Mouse (Mus musculus) lung, adult 18-20 months (tissue): ENCODE data around the gene Epc2.

Experiments
- DNase-seq, 2 experiments: peaks; one replicate each; pipeline ENCODE4 v3.0.0; 2022; ENCODE audit warnings: mixed read lengths in 2 of 2

Epc2 gene

DNA sequence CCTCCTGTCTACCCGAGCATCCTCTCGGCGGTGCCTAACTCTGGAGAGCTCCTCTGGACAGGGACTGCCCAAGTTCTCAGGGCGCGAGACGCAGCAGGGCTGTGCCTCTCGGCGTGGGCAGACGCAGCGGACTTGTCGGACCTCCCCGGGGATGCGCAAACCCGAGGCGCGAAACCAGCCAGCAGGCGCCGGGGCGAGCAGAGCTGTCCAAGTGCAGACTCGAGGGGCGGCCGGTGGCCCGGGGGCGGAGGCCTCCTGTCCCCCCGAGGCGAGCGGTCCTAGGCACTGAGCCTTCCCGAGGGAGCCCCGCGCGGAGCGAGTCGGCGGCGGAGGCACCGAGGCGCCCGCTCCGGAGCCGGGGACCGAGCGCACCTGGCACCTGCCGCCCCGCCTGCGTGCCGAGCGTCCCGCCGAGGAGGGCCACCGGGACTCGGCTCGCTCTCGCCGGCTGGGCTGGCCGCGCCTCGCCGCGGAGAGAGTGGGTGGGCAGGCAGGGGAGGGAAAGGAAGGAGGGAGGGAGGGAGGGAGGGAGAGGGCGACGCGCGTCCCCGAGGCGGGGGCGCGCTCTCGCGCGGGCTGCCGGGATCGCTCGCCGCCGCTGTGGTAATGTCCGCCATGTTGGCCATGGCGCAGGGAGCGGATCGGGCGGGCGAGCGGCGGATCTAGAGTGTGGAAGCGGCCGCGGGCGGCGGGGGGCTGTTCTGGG is at the start of gene Epc2:
Gene Epc2, plus strand, starts transcription at position 556 of the 706 bp plus-strand sequence.
- peak; percentile 80 to 81 for DNase-seq

DNA sequence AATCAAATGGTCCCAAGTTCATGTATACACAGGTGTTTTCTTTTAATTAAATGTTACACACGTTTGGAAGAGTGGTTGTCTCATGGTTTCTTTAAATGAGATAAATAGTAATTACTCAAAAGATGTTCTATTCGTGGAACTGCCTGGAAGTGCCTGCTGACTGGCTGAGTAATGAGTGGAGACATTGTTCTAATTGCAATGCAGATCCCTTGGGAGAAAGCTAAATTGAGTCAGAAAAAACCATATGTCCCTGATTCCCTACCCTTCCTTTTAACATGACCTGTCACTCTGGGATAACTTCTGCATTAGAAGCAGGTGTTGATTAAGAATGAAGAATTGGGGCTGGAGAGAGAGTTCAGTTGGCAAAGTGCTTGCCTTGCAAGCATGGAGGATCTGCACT is 45.3 kb upstream of the Epc2 start:
- DNase-seq: no peak

DNA sequence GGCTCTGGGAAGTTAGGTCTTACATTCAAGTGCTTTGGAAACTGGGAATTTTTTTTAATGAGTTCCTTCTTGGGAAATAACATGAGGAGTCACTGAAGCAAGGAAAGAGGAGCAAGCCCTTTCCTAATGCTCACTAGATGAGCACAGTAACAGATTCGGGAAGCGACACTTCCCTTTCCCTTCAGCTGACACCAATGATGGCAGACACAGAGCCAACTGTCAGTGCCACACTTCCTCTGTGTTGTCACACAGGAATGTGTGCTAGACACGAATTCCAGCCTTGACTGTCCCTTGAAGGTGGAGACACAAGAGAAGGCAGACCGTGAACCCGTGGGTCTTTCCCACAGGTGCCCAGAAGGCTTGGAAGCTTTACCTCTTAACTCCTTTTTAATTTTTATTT is 39.6 kb upstream of the Epc2 start:
- DNase-seq: no peak

DNA sequence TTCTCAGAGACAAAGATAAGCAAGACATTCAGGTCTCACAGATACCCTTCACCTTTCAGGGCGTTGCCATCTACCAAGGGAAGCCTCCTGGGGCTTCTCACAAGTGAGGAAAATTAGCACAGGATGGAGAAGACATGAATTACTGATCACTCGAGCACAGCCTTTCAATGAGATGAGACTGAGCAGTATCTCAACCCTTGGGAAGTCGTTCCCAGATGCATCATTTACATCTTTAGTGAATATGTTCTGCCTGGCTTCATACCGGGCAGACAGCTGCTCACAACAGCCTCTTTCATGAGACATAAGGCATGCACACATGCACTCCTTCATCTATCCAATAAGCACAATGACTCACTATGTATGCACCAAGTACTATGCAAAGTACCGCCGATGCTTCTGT is 38.7 kb upstream of the Epc2 start:
- no peak for DNase-seq

DNA sequence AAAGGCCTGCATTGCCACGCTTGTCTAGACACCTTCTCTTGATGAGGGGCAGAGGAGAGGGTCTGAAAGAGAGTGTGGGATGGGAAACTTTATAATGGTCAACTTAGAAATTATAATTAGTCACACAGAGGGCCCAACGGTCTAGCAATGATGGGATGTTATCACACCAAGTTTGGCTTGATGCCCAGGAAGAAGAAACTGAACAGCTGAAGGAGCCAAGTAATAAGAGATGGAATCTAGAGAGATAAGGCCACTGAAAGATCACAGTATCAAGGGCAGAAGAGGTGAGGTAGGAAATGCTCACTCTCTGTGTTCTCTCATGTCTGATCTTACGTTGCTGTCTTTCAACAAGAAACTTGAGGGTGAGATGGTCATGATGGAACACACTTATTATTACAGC is 35.4 kb upstream of the Epc2 start:
- DNase-seq: no peak

DNA sequence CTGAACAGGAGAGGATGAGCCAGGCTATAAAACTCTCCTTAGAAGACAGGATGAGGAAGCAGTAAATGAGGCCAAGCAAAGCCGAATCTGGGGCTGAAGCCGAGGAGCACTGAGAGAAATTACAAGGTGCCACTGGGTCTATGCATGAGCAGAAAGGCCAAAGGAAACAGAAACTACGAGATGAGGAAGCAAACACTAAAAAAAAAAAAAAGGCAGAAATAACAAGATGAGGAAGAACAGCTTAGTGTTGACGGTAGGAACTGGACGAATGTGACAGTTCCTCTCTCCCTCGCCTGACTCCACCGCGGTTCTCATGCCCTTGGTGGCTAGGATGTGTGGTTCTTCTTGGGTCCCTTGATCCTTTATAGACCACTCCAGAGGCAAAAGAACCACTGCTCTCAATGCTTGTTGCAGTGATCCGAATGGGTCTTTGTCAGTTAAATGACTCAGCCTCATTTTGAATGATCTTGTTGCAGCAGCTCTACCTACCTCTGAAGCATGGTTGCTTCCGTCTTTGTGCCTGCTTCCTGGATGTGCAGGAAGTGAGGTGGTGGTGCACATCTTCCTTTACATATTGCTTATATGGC is 34.2 kb upstream of the Epc2 start:
- peak; percentile 5 to 12 for DNase-seq

DNA sequence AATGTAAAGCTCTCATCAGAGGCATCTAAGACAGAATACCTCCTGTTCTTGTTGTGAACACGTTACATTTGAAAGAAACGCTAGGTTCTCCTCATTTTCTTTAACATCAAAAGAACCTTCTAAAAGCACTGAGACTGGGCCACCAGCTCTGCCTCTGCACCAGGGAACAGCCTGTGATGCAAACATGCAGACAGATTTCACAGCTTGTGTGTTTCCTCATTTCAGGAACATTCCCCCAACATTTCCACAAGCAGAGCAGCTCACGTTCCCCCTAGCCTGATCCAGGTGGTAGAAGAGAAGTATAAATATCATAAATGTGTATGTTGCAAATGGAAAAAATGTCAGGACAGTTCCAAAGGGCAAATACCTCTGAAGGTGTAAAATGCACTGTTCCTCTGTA is 30.9 kb upstream of the Epc2 start:
- DNase-seq: no peak

DNA sequence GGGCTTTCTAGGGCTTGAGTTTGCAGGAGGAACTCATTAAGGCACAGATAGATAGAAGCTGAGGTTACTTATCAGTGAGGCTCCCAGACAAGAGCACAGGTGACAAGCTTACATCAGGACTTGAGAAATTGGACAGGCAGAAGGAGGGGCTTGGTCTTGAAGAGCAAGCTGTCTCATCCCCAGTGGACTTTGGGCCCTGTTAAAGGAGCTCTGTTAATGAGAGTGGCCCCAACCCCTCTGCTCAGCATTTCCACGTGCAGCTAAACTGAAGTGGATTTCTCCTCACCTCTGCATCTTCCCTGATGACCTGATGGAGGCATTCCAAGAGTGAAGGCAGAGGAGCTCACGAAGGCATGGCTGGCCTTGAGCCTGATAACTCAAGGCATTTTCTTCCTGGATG is 27.4 kb upstream of the Epc2 start:
- DNase-seq: no peak

DNA sequence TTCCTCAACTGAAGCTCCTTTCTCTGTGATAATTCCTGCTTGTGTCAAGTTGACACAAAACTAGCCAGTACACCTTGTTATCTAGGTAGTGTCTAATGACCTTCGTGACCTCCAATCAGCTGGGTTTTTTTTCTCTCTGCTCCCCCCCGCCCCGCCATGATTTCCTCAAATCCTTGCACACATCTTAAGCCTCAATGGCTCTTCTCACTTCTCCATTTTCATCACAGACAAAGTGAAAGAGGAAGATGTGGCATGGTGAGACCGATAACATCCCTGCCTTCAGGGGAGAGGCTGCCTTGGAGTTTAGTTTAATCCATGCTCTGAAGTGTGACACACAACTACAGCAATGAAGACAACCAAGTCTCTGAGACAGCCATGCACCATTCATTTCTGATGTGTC is 26.5 kb upstream of the Epc2 start:
- DNase-seq: no peak

DNA sequence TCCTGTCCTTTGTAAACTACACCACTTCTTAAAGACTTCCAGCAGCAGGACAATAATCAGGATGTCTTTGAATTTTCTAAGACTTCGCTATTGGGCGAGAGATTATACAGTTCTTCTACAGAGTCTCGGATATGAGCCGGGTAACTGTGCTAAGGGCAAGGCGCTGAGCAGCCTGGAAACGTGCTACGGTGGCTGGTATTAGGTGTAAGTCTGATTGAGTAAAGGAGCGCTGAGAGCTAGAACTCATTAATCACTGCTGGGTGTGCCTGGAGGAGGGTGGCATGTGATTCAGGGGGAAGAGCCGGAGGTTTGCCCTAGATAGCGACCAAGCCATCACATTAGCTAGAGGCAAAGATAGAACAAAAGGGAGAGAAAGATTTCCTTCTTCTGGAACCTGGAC is 25.1 kb upstream of the Epc2 start:
- no peak for DNase-seq

DNA sequence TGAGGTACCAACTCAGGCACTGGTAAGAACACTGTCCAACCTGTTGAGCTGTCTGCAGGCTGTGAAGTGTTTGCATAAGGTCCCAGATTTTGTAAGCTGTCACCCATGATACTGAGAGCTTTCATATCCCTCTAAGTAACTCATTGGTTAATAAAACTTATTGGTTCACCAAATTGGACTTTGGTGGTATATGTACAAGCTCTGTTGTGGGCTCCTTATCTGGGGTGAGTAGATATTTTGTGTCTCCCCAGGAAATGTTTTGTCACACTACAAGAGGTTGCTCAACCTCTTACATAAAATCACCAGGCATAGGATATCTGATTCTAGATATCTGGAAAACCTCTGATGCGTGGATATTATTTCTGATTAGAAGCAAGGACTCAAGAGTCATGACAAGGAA is 20.3 kb upstream of the Epc2 start:
- no peak for DNase-seq

DNA sequence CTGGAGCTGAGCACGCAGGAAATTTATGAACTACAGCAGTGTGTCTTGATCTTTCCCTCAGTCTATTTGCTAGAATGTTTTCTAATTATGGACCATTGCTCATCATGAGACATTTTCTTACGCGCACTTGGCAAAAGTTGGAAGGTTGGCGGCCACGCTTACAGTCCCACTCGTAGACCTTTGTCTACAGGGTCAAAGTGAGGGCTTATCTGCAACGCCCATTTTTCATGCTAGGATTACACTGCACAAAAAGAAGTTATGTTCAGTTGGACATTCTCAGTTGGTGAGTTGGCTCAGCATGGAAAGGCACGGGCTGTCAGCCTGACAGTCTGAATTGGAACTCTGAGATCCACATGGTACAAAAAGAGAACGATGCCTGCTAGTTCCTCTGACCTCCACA is 18.1 kb upstream of the Epc2 start:
- DNase-seq: no peak

DNA sequence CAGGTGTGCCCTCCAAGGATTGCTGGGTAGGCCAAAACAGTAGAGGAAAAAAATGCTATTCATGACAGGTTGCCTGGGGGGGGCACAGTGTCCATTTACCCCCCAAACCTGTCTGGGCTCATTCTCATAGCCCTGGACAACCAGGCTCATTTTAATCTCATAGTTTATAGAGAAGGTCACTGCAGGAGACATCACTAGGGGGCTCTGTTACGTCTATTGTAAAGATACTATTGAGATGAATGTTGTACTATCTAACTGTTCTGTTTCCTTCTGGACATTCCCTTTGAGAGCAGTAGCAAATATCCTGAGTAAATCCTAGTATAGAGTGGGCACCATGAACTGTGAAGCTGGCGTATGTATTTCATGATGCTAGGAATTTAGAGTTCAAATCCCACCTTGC is 5.0 kb upstream of the Epc2 start:
- DNase-seq: no peak

DNA sequence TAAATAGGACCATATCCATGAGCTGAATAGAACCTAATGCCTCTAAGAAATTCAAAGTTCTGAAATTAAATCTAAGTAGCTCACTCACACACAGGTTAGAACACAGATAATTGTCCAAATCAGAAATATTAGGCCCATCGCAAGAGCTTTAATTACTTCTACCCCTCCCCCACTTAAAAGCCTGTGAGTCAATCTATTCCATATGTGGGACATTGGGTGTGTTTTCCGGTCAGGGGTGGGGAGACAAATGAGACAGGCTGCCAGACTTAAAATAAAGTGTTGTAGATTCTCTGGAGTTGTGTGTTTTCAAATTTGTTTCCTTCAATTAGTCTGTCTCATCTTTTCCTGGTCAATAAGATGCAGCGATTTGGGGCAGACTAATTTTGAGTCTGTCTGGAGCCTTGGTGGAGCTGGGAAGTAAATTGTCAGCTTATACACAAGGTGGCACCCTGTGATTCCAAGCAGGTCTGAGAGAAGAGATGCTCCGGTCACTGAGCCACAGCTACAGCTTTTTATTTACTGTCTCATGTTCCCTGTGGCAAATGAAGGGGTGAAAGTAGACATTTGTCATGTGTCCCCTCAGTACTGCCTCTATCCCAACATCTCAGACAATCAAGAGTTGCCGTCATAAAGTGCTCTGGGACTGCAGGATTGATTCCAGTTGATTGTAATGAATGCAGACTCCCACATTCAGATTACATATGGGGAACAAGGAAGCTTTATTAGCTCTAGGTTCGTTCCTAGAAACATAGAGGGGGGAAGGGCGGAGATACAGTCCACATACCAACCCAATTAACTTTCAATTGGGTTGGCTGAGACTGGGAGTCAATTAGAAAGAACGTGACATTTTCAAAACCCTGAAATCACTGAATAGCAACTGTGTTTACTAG is 3.5 kb upstream of the Epc2 start:
- no peak for DNase-seq

DNA sequence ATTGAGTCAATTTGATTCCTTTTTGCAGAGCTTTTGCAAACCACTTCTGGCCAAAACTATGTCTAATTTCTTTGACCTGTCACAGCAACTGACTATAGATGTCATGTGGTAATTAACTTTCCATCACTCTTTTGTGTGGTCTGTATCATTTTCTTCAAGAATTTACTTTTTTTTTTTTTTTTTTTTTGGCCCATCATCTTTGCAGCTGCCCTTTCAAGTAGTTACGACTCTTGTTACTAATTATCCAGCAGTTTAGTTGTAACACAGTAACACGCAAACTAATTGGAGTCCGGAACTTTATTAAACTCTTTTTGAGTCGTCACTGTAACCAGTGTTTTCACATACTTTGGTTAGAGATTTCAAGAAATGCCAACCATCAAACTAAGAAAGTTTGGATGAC is 819 bp upstream of the Epc2 start:
- DNase-seq: no peak

DNA sequence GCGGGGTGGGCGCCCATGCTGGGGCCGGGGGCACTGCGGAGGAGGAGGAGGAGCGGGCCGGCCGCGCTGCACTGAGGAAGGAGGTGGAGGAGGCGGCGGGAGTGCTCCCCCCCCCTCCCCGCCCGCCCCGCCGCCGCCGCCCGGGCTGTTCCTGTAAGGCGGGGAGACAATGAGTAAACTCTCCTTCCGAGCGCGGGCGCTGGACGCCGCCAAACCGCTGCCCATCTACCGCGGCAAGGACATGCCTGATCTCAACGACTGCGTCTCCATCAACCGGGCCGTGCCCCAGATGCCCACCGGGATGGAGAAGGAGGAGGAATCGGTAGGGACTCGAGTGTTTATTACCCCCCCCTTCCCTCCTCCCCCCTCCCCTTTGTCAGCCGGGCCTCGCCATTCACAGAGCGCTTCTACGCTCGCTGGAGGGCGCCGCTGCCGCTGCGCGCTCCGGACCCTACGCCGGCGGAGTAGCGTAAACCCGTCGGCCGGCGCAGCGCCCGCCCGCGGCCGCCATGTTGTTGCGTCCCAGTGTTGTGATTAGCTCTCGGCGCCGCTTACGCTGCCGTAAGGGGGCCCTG is 438 bp downstream of the Epc2 start:
- DNase-seq: peak; percentile 91 to 93

DNA sequence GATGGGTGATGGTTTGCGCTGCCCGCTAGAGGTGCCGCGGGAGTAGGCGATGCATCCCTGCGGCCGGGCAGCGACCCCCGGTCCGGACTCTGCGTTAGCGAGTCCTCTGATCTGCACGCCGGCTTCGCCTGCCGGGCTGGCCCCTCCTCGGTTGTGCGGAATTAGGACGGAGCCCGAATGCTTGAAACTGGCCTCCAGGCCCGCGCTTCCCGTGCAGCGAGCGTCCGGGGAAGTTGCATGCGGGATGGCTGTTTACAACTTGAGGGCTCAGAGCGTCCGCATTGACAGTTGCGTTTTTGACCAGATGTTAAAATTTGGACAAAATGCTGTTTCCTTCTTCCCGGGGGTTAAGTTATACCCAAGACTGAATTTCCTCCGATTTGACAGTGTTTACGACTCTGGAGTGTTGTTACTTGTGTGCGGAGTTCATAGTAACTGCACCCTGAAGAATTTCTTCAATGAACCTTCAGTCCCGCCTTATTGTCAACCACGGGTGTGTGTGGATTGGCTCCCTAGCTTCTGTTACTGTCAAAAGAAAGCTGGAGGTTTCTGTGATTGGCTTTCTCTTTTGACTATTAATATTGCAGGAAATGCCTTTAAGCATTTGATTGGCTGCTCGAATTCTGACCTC is 1.3 kb downstream of the Epc2 start:
- peak; percentile 77 to 82 for DNase-seq

DNA sequence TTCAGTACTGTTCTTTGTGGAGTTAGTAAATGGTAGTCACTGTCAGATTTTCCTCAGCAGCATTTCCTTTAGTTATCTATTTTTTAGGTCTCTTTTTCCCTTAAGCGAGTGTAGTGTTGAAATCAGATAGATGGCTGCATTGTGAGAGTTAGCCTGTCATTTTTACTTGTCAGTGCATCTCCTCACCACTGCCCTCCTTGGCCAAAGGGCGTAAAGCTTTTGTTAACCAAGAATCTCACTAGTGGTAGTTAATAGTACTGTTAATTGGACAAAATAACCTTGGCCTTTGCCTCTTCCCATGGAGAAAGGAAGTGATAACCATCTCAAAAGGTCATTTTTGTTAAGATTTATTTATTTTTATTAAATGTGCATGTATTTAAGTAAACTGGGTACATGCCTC is 6.5 kb downstream of the Epc2 start:
- DNase-seq: no peak

DNA sequence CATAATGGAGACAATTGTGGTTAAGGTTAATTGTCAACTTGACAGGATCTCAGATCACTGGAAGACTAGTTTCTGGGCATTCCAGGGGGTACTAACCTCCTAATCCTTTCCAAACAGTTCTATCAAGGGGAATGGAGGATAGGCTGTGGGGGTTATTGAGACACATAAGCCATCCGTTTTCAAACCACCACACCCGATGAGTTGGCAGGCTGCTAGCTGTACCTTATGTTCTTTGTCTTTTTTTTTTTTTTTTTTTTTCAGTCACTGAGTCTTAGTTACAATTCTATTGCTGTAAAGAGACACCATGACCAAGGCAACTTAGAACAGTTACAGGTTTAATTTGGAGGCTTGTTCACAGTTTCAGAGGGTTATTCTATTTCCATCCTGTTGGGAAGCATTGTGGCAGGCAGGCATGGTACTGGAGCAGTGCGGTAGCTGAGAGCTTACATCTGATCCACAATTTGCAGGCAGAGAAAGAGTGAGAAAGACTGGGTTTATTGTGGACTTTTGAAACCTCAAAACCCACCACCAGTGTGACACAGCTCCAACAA is 14.5 kb downstream of the Epc2 start:
- DNase-seq: no peak

DNA sequence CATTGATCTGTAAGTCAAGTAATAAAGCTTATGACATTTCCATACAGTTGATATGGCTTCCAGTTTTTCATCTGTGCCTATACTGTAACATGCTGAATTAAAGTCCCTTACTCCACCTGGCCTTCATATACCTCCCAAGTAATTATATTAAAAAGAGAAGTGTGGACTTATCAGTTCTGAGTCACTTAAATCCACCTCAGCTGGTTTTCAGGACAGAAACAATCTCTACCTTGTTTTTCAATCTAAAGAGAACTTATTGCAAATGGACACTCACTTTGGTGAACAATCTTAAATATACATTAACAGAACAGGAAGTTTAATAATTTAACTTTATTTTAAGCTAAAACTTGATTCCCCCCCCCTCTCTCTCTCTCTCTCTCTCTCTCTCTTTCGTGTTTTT is 15.8 kb downstream of the Epc2 start:
- no peak for DNase-seq

DNA sequence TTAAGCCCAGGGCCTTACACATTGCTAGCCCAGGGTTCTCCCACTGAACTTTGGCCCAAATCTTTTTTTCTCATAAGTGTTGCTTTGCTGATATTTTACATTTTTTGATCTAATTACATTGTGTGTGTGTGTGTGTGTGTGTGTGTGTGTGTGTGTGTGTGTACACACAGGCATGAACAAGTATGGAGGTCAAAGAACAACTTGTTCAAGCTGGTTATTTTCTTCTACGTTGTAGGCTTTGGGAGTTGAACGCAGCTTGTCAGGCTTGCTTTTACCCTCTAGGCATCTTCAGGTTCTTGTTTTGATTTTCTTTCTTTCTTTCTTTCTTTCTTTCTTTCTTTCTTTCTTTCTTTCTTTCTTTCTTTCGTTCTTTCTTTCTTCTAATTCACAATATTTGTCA is 19.9 kb downstream of the Epc2 start:
- no peak for DNase-seq

DNA sequence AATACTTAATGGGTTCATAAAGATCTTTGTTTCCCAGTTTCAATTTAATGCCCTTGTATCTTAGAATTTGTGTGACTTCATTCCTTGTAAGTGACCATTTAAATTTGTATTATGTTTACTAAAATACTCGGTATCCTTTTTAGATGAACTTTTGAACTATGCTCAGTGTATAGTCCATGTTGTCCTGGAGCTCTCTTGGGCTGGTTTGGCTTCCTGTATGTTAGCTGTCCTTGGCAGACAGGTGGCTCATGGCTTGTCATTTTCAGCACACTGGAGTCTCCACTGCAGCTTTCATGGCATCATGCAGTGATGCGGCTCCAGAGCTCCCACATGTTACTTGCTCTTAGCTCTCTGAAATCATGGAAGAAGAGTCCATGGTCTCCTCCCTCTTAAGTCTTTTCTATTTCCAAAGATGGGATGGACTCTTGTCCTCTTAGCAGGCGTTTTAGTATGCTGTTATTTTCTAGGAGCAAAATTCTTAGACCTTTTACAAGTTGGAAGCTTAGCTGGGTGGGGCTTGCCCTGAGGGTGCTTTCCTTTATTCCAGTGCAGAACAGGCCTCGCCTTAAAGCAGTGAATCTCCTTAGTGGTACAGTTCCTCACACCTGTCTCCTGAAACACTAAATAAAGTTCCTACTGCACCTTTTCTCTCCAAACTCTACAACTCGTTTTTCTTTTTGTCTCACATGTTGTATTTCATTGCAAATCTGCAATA is 20.5 kb downstream of the Epc2 start:
- DNase-seq: no peak
